Mouse (Mus musculus) layer of hippocampus, adult 2 months (tissue): ENCODE measurements around the gene Rab23. TPM values are rescaled to one million over a fixed set of nuclear protein-coding genes. Genes with fewer than 3 reads are reported as not detected.
"Not testable (repeated sequence)": the region's sequence is repeated elsewhere in the genome, so short reads cannot be mapped to it uniquely, and the experiment has no call there.

Experiments used
- DNase-seq, 2 experiments: peaks; one replicate each; pipeline ENCODE4 v3.0.0; 2022; ENCODE audit warnings: low spot score in 2 of 2
- H3K27ac ChIP-seq: fragments of 200-600 bp; 2 replicates; pipeline ENCODE4 v1.8.1; 2022
- H3K4me3 ChIP-seq: fragments of 200-600 bp; 2 replicates; pipeline ENCODE4 v1.8.1; 2022; ENCODE audit warnings: mild to moderate bottlenecking
- CTCF ChIP-seq: fragments of 200-600 bp; conservative IDR thresholded peaks from 2 replicates; pipeline ENCODE4 v1.8.1; 2022; ENCODE audit warnings: antibody characterized with exemption, mild to moderate bottlenecking, moderate library complexity
- total RNA-seq, 2 experiments: library from RNA; stranded (reverse); gene quantifications; 2 replicates each; pipeline ENCODE4 v1.2.3; 2021

Rab23 gene
- total RNA-seq, 2 experiments from 2014 or later: 22.6 to 28.4 TPM

DNA sequence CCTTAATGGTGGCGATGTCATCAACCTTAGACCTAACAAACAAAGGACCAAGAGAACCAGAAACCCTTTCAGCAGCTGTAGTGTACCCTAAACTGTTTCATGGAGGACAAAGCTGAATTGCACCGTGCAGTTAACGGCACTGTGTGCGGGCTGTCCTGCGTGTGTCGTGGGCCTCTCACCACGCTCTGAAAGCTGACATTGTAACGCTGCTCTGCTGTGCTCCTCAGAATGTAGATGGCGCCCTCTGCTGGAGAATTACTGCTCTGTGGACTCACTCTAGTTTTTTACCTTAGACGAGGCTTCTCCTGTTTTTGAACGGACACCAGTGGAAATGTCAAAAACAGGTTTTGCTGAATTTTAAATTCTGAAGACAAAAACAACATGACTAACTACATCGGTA is 19.6 kb downstream of the Rab23 start:
- peak; percentile 95 for TF ChIP-seq CTCF
- Histone ChIP-seq H3K4me3 (no peak overlapping the region), H3K27ac (no peak overlapping the region)
- DNase-seq: peak; percentile 72 to 89

- TF ChIP-seq CTCF: peak; percentile 78
- Histone ChIP-seq H3K4me3 (no peak overlapping the region), H3K27ac (no peak overlapping the region)
- DNase-seq: no peak
These were observed 23.2 kb downstream of the Rab23 start for GRCm38 (mm10) chr1:33742903-33743302.

GRCm38 (mm10) chr1:33744815-33745214 is 25.1 kb downstream of the Rab23 start:
- H3K27ac ChIP-seq, DNase-seq, H3K4me3 ChIP-seq: not testable (repeated sequence)

DNA sequence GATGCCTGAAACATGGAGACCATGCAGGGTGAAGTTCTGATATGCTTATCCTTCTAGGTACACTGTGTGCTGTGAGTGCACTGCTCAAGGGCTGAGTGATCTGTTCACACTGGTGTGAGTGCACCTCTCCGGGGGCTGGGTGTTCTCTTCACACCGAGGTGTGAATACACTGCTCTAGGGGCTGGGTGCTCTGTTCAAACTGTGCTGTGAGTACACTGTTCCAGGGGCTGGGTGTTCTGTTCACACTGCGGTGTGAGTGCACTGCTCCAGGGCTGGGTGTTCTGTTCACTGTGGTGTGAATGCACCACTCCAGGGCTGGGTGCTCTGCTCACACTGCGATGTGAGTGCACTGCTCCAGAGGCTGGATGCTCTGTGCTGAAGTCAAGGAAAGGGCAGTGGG is 26.2 kb downstream of the Rab23 start:
- DNase-seq: no peak
- TF ChIP-seq CTCF: no peak
- no peak overlapping the region for H3K27ac ChIP-seq
- H3K4me3 ChIP-seq: no peak overlapping the region

DNA sequence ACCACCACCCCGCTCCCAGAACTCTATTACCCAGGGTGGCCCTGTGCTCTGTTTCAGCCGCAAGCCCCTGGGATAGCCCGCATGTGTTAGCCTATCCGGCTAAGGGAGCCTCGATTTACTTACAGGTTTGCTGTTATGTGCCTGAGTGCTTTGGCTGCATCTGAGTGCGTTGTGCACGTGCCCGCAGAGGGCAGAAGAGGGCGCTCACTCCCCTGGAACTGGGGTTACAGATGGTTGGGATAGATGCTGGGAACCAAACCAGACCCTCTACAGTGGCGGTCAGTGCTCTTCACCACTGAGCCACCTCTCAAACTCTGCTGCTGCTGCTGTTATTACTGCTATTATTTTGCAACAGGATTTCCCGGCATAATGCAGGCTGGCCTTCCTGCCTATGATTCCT is 29.4 kb downstream of the Rab23 start:
- Histone ChIP-seq H3K4me3 (no peak overlapping the region), H3K27ac (no peak overlapping the region)
- DNase-seq: no peak
- no peak for TF ChIP-seq CTCF

- H3K27ac ChIP-seq, H3K4me3 ChIP-seq, DNase-seq: not testable (repeated sequence)
These were observed 30.0 kb downstream of the Rab23 start for GRCm38 (mm10) chr1:33749709-33750108.

GRCm38 (mm10) chr1:33751283-33751682 is 31.6 kb downstream of the Rab23 start:
- H3K27ac ChIP-seq: no peak overlapping the region

DNA sequence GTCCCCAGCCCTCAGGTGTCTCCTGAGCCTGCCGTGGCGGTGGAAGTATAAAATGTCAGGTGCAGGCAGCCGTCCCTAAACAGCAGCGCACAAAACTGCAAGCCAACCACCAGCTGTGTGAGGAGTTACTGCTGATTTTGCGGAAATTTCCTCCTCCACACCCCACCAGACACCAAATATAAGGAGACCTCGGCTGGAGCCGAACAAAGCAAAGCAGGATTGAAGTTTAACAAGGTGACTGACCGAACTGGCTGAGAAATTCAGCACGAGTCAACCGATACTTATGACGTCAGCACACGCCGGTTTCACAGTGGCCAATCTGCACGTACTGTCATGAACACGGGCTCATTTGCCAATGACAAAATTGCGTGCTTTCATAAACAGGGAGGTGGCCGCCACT is 34.4 kb downstream of the Rab23 start:
- H3K4me3 ChIP-seq: no peak overlapping the region
- no peak overlapping the region for H3K27ac ChIP-seq
- DNase-seq: no peak
- no peak for TF ChIP-seq CTCF

More at GRCm38 (mm10) chr1:33751283-33751682, 31.6 kb downstream of the Rab23 start:
- peak; percentile 35 to 39 for DNase-seq
- TF ChIP-seq CTCF: no peak
- no peak overlapping the region for H3K4me3 ChIP-seq

GRCm38 (mm10) chr1:33754965-33755735 is 35.5 kb downstream of the Rab23 start:
- no peak for DNase-seq
- no peak overlapping the region for H3K27ac ChIP-seq
- TF ChIP-seq CTCF: no peak
- no peak overlapping the region for H3K4me3 ChIP-seq

GRCm38 (mm10) chr1:33755799-33756198 is 36.1 kb downstream of the Rab23 start:
- no peak for TF ChIP-seq CTCF
- Histone ChIP-seq H3K4me3 (no peak overlapping the region), H3K27ac (no peak overlapping the region)
- DNase-seq: no peak

GRCm38 (mm10) chr1:33756258-33757032 is 36.8 kb downstream of the Rab23 start:
- Histone ChIP-seq H3K27ac (no peak overlapping the region), H3K4me3 (peak overlapping the region; percentile 88; the same call in 1 of the 2 replicates)
- no peak for TF ChIP-seq CTCF
- no peak for DNase-seq

DNA sequence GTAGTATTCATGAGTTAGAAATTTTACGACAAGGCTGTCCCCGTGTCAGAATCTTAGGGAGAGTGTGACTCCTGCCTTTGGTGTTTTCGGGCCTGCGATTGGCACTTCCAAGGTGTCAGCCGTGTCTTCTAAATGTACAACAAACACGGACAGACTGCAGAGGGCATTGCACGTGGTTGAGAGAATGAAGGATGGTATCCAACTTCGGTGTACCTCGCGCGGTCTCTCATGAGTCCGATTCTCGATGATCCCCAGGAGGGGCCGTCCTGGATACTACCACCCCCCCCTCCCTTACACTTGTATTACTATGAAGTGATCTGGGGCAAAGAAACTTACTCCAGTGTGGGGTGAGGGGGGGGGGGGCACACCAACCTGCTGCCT is 37.3 kb downstream of the Rab23 start:
- no peak for DNase-seq
- no peak for TF ChIP-seq CTCF

DNA sequence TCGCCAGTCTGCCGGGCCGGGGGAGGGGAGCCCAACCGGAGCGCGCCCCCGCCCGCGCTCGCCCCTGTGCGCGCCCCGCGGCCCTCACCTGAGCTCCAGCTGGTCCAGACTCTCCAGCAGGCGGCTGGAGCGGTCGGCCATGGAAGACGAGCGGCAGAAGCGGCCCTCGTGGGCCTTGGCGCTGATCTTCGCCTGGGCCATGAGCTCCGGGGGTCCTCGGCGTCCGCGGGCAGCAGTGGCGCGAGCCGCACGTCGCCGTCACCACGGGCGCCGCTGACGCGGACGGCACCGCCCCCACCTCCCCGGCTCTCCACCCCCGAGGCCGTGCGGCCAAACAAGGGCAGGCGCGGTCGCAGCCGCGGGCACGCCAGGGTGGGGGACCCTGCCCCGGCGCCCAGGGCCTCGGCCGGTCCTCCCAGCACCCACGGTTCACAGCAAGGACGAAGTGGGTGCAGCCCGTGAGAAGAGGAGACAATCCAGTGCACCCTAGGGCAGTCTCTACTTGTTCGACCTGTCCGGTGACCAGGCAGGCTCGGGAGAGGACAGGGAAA is 37.9 kb downstream of the Rab23 start, which contains the start of gene Bag2:
TSS of gene Bag2 (minus strand) at position 305 of the 551 bp plus-strand sequence.
- DNase-seq: peak in 1 of 2 experiments; percentile 47
- peak; percentile 41 for TF ChIP-seq CTCF
- Histone ChIP-seq H3K27ac (peak within 1 kb of the TSS; percentile 89), H3K4me3 (peak within 1 kb of the TSS; percentile 88)

More for the DNA sequence above, 37.3 kb downstream of the Rab23 start:
- Histone ChIP-seq H3K4me3 (peak overlapping the region; percentile 88), H3K27ac (peak overlapping the region; percentile 89; the same call in 1 of the 2 replicates)
